8 mouse cellular contexts compared by ENCODE assay signal in the genomic region with DNA sequence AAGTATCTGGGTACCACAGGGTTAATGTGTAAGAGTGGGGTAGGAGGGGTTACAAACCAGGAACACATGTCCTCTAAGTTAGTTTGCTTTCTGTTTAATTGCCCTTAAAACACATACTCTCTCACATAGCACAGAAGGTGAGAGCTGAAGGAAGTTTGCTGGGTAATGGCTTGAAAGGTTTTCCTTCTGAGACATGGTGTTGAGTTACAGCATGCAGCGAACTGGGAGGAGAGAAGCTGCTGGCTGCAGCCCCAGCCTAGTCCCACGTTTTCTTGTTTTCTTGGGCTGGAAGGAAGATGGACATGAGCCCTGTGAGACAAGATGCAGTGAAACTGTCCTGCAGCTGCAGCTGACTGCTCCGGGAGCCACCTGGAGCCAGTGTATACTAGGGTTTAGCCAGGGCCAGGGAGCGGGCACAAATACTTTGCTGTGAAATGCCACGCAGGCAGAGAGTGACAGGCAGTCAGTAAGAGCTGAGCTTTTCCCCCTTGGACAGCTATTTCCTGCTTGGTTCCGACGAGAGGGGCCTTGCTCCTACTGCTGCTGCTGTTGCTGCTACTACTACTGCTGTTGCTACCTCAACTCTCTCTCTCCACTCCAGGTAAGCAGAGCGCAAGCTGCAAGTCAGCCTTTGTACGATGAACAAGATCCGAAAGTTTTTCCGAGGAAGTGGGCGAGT. TPM values are rescaled to one million over a fixed set of nuclear protein-coding genes. Genes with fewer than 3 reads are reported as not detected.
DNase-seq lines count a peak whose midpoint lies in the region; ATAC-seq and TF ChIP-seq lines count a peak whose summit lies in the region.
"Had no signal": no experiment of that assay in that cellular context is flagged by ENCODE, and none has a peak within 500 bp of the region (broad histone marks: within the 10 kb centered on the region; RNA-seq: fewer than 3 reads in every experiment).

Galnt5 (plus strand) TSS at position 133 of the 679 bp plus-strand sequence.

- no peak within 1 kb of the TSS for H3K27ac ChIP-seq in bone marrow macrophage, adult 2 months (ENCODE audit: insufficient read depth, low read depth, low read length)
- H3K27ac ChIP-seq in lung, embryonic 16.5 days (ENCODE audit: low read length), result peak within 1 kb of the TSS; percentile 72

- 10% methylated on average over 12 of the region's 12 CpGs for WGBS in lung, embryonic 16.5 days

- TF ChIP-seq POLR2A in bone marrow macrophage, adult 2 months (IDR thresholded peaks at IDR 0.05; ENCODE audit: borderline replicate concordance, low read depth, low read length), result no peak

- peak within 1 kb of the TSS; percentile 52; the same call in 1 of the 2 replicates for H3K9ac ChIP-seq in lung, embryonic 16.5 days (ENCODE audit: low read length)

- H3K27me3 ChIP-seq in lung, embryonic 16.5 days (ENCODE audit: control insufficient read depth, insufficient read depth, low read depth, low read length), result no peaks in the 10 kb centered on the region

- no peak for TF ChIP-seq CTCF in bone marrow macrophage, adult 2 months (IDR thresholded peaks at IDR 0.05; ENCODE audit: low read depth, low read length)

- H3K4me1 ChIP-seq in bone marrow macrophage, adult 2 months (ENCODE audit: control insufficient read depth, insufficient read depth, low read length), result no peaks in the 10 kb centered on the region
- 0 out of 2 replicates have a peak, but pooled peaks cover 2% of the 10 kb centered on the region for H3K4me1 ChIP-seq in lung, embryonic 16.5 days (replicated peaks; ENCODE audit: control insufficient read depth, insufficient read depth, low read length)

- H3K9me3 ChIP-seq in lung, embryonic 16.5 days (ENCODE audit: control insufficient read depth, low read length), result no peaks in the 10 kb centered on the region

- peak; percentile 84 for ATAC-seq in lung, embryonic 16.5 days (ENCODE audit: low read depth)
- ATAC-seq: activated CD4-positive, CD25-positive, alpha-beta regulatory T cell, adult 4 months had no signal

- no peaks in the 10 kb centered on the region for H3K36me3 ChIP-seq in lung, embryonic 16.5 days (ENCODE audit: control insufficient read depth, insufficient read depth, low read length)

- peak within 1 kb of the TSS; percentile 61 for H3K4me2 ChIP-seq in lung, embryonic 16.5 days (ENCODE audit: low read depth, low read length)

- H3K4me3 ChIP-seq in bone marrow macrophage, adult 2 months (ENCODE audit: insufficient read depth, low read length), result peak within 1 kb of the TSS; percentile 11; the same call in 1 of the 2 replicates
- H3K4me3 ChIP-seq in lung, embryonic 16.5 days (ENCODE audit: low read length), result peak within 1 kb of the TSS; percentile 45

- intact Hi-C loops in heart, postnatal 10 days (cut with DNase I), result no loop called here

- DNase-seq in embryo, embryonic 10.5 days (ENCODE audit: low spot score), result peak; percentile 51
- DNase-seq in heart, postnatal 10 days, result peak; percentile 25 to 28
- DNase-seq in layer of hippocampus, adult 8-10 months (ENCODE audit: low spot score in 2 of 2), result no peak
- DNase-seq in urinary bladder, postnatal 4 days (ENCODE audit: low spot score in 2 of 2), result no peak
- DNase-seq in thymus, postnatal 4 days, result no peak

RNA-seq across cellular contexts. Expression of gene Galnt5, which starts in this region (rescaled TPM):
- not detected in 2 replicates for polyA plus RNA-seq in bone marrow macrophage, adult 2 months (2012; ENCODE audit: insufficient read depth, insufficient read length, missing spikeins)
- total RNA-seq in heart, postnatal 10 days (2021), result under 1 TPM; 0.45 to 0.60 TPM
- polyA plus RNA-seq in lung, embryonic 16.5 days (2015; fragmentation: Nextera tagmentation; extraction: Ambion mirVana), result 2.1 and 2.3 TPM in 2 replicates
- under 1 TPM in 3 of 4 experiments, not detected in 1; 0.18 to 0.43 (median 0.25) TPM for total RNA-seq in layer of hippocampus, adult 8-10 months (2022)
- polyA plus RNA-seq: activated CD4-positive, CD25-positive, alpha-beta regulatory T cell, adult 4 months had no signal

Comparison
In these comparisons a context has a peak if more than half of its experiments do, and no peak if none do; other contexts are left out.
1. Peak in DNase-seq in heart, postnatal 10 days; RNA of the gene not detected or under 1 TPM.